Mouse (Mus musculus) spleen, adult 2 months (tissue): ENCODE measurements around the gene Zfp771.

Source experiments
- CTCF ChIP-seq: fragments of 200-500 bp; IDR thresholded peaks from 2 replicates; pipeline ENCODE4 v1.5.1; 2011; ENCODE audit warnings: mild to moderate bottlenecking, inconsistent platforms; ENCODE audit not compliant: insufficient read depth, insufficient read length, insufficient replicate concordance; ENCODE audit errors: extremely low read depth
- POLR2A ChIP-seq: fragments of 200-500 bp; IDR thresholded peaks from 2 replicates; pipeline ENCODE4 v1.6.1; 2011; ENCODE audit warnings: low read depth, low read length, inconsistent platforms

DNA sequence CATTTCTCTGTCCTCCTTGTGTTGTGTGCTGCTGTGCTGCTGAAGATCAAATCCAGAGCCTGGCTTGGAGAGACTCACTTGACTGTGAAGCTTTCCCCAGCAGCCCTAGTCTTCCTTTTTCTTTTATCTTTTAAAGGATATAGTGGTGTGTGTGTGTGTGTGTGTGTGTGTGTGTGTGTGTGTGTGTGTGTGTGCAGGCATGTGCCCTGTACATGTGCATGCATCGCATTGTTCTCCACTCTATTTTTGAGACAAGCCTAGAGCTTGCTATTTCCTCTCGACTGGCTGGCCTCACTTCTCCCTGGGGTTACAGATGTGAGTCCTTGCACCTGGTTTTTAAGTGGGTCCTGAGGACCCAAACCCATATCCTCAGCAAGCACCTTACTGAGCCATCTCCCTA lies 38.1 kb downstream of the Zfp771 start:
- TF ChIP-seq POLR2A (no peak), CTCF (no peak)
